ENCODE assay signal across 19 mouse cellular contexts in the genomic region with DNA sequence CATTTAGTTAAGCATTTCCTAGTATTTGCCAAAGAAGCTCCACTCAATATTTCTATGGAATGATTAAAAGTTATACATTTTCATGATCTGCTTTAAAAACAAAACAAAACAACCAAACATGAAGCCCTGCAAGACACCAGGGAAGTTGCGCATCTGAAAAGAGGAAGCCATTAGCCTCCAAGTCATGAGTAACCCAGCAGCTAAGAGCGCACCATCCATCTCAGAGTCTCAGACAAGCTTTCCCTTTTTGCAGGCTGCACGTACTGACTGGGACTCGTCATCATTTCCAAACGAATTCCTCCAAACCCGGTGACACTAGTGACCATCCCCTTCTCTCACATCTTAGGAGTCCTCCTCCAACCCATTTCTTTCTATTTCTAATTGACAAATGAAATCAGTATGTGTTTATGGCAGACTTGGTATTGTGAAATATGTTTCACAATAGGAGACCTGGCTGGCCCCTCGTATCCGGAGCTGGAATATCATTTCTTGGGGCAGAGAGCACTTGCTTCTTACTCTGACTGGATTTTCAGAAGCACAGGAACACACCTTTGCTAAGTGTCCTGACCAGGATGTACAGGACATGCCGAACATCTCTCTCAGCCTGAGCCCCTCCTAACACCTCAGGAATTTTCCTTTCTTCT. TPM values are rescaled to one million over a fixed set of nuclear protein-coding genes. Genes with fewer than 3 reads are reported as not detected.
DNase-seq lines count a peak whose midpoint lies in the region; ATAC-seq and TF ChIP-seq lines count a peak whose summit lies in the region.
"Had no signal": no experiment of that assay in that cellular context is flagged by ENCODE, and none has a peak within 500 bp of the region (broad histone marks: within the 10 kb centered on the region; RNA-seq: fewer than 3 reads in every experiment).

No protein-coding gene starts in this region.

- no peaks in the 10 kb centered on the region for H3K36me3 ChIP-seq in liver, postnatal 0 days (replicated peaks; ENCODE audit: insufficient read depth, low read length)
- H3K36me3 ChIP-seq in liver, embryonic 11.5 days (ENCODE audit: control insufficient read depth, insufficient read depth, low read length): no peaks in the 10 kb centered on the region
- H3K36me3 ChIP-seq: embryonic facial prominence, embryonic 13.5 days; forebrain, embryonic 12.5 days; heart, embryonic 15.5 days; hindbrain, embryonic 15.5 days had no signal

- TF ChIP-seq CTCF in liver, postnatal 0 days (IDR thresholded peaks at IDR 0.05; ENCODE audit: low read depth): no peak

- TF ChIP-seq EP300 in liver, postnatal 0 days (IDR thresholded peaks at IDR 0.05; ENCODE audit: low read depth): no peak

- no peak overlapping the region for H3K4me3 ChIP-seq in liver, postnatal 0 days (ENCODE audit: low read depth, low read length)
- H3K4me3 ChIP-seq in liver, embryonic 11.5 days (ENCODE audit: low read depth, low read length): no peak overlapping the region
- H3K4me3 ChIP-seq: embryonic facial prominence, embryonic 13.5 days; forebrain, embryonic 12.5 days; heart, adult 2 months; heart, embryonic 15.5 days; hindbrain, embryonic 15.5 days had no signal

- no peaks in the 10 kb centered on the region for H3K27me3 ChIP-seq in liver, postnatal 0 days (ENCODE audit: insufficient read depth, low read length)
- peaks cover 2% of the 10 kb centered on the region; the same call in 1 of the 2 replicates for H3K27me3 ChIP-seq in liver, embryonic 11.5 days (replicated peaks; ENCODE audit: control insufficient read depth, insufficient read depth, low read length)
- H3K27me3 ChIP-seq: forebrain, embryonic 12.5 days; heart, embryonic 15.5 days had no signal

- 47% methylated on average over 9 of the region's 9 CpGs for WGBS in liver, postnatal 0 days (ENCODE audit: insufficient replicate concordance)
- WGBS in liver, embryonic 11.5 days: 61% methylated on average over 9 of the region's 9 CpGs

- ATAC-seq in liver, postnatal 0 days: no peak
- no peak for ATAC-seq in liver, embryonic 11.5 days (replicated peaks; ENCODE audit: low FRiP score)
- ATAC-seq in granulocyte monocyte progenitor cell, adult 5-6 weeks (replicated peaks; ENCODE audit: poor library complexity, severe bottlenecking): peak; percentile 84
- ATAC-seq in megakaryocyte progenitor cell, adult 5-6 weeks (replicated peaks; ENCODE audit: poor library complexity): peak; percentile 90
- ATAC-seq: forebrain, embryonic 16.5 days had no signal

- no peak for DNase-seq in liver, postnatal 0 days
- DNase-seq in liver, embryonic 11.5 days (ENCODE audit: low spot score): no peak
- no peak for DNase-seq in cerebellum, postnatal 4 days (ENCODE audit: low spot score in 2 of 2)
- DNase-seq in adrenal gland, postnatal 14 days: no peak
- no peak for DNase-seq in layer of hippocampus, adult 11-12 months (ENCODE audit: low spot score)
- DNase-seq: adrenal gland, adult 8-10 months; cerebellum, adult 18-20 months; cerebellum, postnatal 10 days; gastrocnemius, postnatal 10 days; heart, adult 2 months; heart, postnatal 14 days had no signal

- no peak overlapping the region for H3K9ac ChIP-seq in liver, postnatal 0 days (replicated peaks)
- no peak overlapping the region for H3K9ac ChIP-seq in liver, embryonic 11.5 days (ENCODE audit: low read depth, low read length)
- H3K9ac ChIP-seq: embryonic facial prominence, embryonic 13.5 days; forebrain, embryonic 12.5 days; heart, embryonic 15.5 days; hindbrain, embryonic 15.5 days had no signal

- H3K27ac ChIP-seq in liver, postnatal 0 days (ENCODE audit: low read depth): peak overlapping the region; percentile 37; the same call in 1 of the 2 replicates
- no peak overlapping the region for H3K27ac ChIP-seq in liver, embryonic 11.5 days (ENCODE audit: low read depth, low read length)
- H3K27ac ChIP-seq: embryonic facial prominence, embryonic 13.5 days; forebrain, embryonic 12.5 days; heart, adult 2 months; heart, embryonic 15.5 days; hindbrain, embryonic 15.5 days had no signal

- no peaks in the 10 kb centered on the region; the same call in 1 of the 2 replicates for H3K4me1 ChIP-seq in liver, postnatal 0 days (ENCODE audit: insufficient read depth)
- no peaks in the 10 kb centered on the region for H3K4me1 ChIP-seq in liver, embryonic 11.5 days (replicated peaks; ENCODE audit: control insufficient read depth, insufficient read depth, low read length)
- H3K4me1 ChIP-seq: embryonic facial prominence, embryonic 13.5 days; forebrain, embryonic 12.5 days; heart, embryonic 15.5 days; hindbrain, embryonic 15.5 days had no signal

- 0 out of 2 replicates have a peak, but pooled peaks cover 2% of the 10 kb centered on the region for H3K9me3 ChIP-seq in liver, postnatal 0 days (ENCODE audit: low read length)
- H3K9me3 ChIP-seq in liver, embryonic 11.5 days (ENCODE audit: control insufficient read depth, low read length): no peaks in the 10 kb centered on the region
- H3K9me3 ChIP-seq: embryonic facial prominence, embryonic 13.5 days; forebrain, embryonic 12.5 days; hindbrain, embryonic 15.5 days had no signal

- H3K4me2 ChIP-seq in liver, postnatal 0 days (ENCODE audit: low read depth, low read length): peak overlapping the region; percentile 26; the same call in 1 of the 2 replicates
- no peak overlapping the region for H3K4me2 ChIP-seq in liver, embryonic 11.5 days
- H3K4me2 ChIP-seq: embryonic facial prominence, embryonic 13.5 days; forebrain, embryonic 12.5 days; heart, embryonic 11.5 days; heart, embryonic 15.5 days; hindbrain, embryonic 15.5 days had no signal

RNA-seq across cellular contexts. Expression of a gene that starts 16.8 kb away (rescaled TPM):
- 2.3 and 2.8 TPM in 2 replicates for polyA plus RNA-seq in liver, postnatal 0 days (2015; fragmentation: Nextera tagmentation; extraction: Ambion mirVana)
- 11.2 and 11.5 TPM in 2 replicates for polyA plus RNA-seq in liver, embryonic 11.5 days (2014; fragmentation: Nextera tagmentation; extraction: Ambion mirVana)
- 0.75 and 3.4 TPM in 2 replicates for total RNA-seq in granulocyte monocyte progenitor cell, adult 5-6 weeks (2014; fragmentation: Nextera tagmentation)
- total RNA-seq in granulocyte monocyte progenitor cell, adult 5-6 weeks (2017): 3.7 TPM in 2 replicates
- 2.5 and 3.1 TPM in 2 replicates for total RNA-seq in megakaryocyte progenitor cell, adult 5-6 weeks (2015)
- total RNA-seq in megakaryocyte progenitor cell, adult 5-6 weeks (2017): 2.5 and 3.7 TPM in 2 replicates
- total RNA-seq in adrenal gland, postnatal 14 days (2021): 56.2 and 60.0 TPM in 2 replicates

Comparison
In these comparisons a context has a peak if more than half of its experiments do, and no peak if none do; other contexts are left out.
1. ATAC-seq: peak in granulocyte monocyte progenitor cell, adult 5-6 weeks (single experiment) and megakaryocyte progenitor cell, adult 5-6 weeks (single experiment); none in liver, postnatal 0 days (single experiment) and liver, embryonic 11.5 days (single experiment).
2. RNA of a gene that starts 16.8 kb away (total RNA-seq): 56.2 to 60.0 TPM in adrenal gland, postnatal 14 days; 0.75 to 3.7 TPM in granulocyte monocyte progenitor cell, adult 5-6 weeks and 2.5 to 3.7 TPM in megakaryocyte progenitor cell, adult 5-6 weeks; every median in the first group is over 10 times any median in the second.